Mouse (Mus musculus): Measurements from ENCODE around the gene Sec14l5. TPM values are rescaled to one million over a fixed set of nuclear protein-coding genes. Genes with fewer than 3 reads are reported as not detected.

The Sec14l5 gene
- total and polyA plus RNA-seq, 2 experiments = 0.02 to 0.09 TPM

GRCm38 (mm10) chr16:5206051-5206450 lies 59.1 kb downstream of the Sec14l5 start:
- no peak overlapping the region for H3K4me3 ChIP-seq (ENCODE audit: insufficient read depth, low read depth, low read length)
- 0 out of 2 replicates have a peak, but pooled peaks cover 3% of the 10 kb centered on the region for H3K79me2 ChIP-seq (ENCODE audit: control insufficient read depth, insufficient read depth, low read length)
- TF ChIP-seq POLR2A (IDR thresholded peaks at IDR 0.05; ENCODE audit: extremely low read depth, insufficient read depth, low read length) (no peak), CTCF (IDR thresholded peaks at IDR 0.05; ENCODE audit: low read depth, low read length) (no peak)
- 75% methylated on average over 5 of the region's 5 CpGs for WGBS
- peaks cover 5% of the 10 kb centered on the region for H3K4me1 ChIP-seq (ENCODE audit: control insufficient read depth, insufficient read depth, low read length)
- no peak overlapping the region for H3K27ac ChIP-seq (replicated peaks; ENCODE audit: insufficient read depth, low read depth, low read length)
- H3K9ac ChIP-seq (ENCODE audit: low read depth, low read length) = no peak overlapping the region
- H3K27me3 ChIP-seq (ENCODE audit: control insufficient read depth, insufficient read depth, low read length) = no peaks in the 10 kb centered on the region
- DNase-seq (ENCODE audit: extremely low read depth, low read depth, low spot score) = no peak
- H3K36me3 ChIP-seq (ENCODE audit: control insufficient read depth, insufficient read depth, low read length) = no peaks in the 10 kb centered on the region; the same call in none of the 2 replicates

- 73% methylated on average over 2 of the region's 2 CpGs for WGBS
- no peaks in the 10 kb centered on the region for H3K4me1 ChIP-seq (ENCODE audit: control insufficient read depth, insufficient read depth, low read length)
Measured at GRCm38 (mm10) chr16:5210365-5210764, 63.5 kb downstream of the Sec14l5 start.

GRCm38 (mm10) chr16:5212150-5212549 lies 65.2 kb downstream of the Sec14l5 start:
- no peaks in the 10 kb centered on the region for H3K79me2 ChIP-seq (ENCODE audit: control insufficient read depth, insufficient read depth, low read length)
- H3K4me1 ChIP-seq (ENCODE audit: control insufficient read depth, insufficient read depth, low read length) = no peaks in the 10 kb centered on the region
- no peak for DNase-seq (ENCODE audit: extremely low read depth, low read depth, low spot score)
- no peak overlapping the region for H3K9ac ChIP-seq (ENCODE audit: low read depth, low read length)
- no peaks in the 10 kb centered on the region for H3K36me3 ChIP-seq (ENCODE audit: control insufficient read depth, insufficient read depth, low read length)
- 87% methylated on average over 3 of the region's 3 CpGs for WGBS
- H3K27me3 ChIP-seq (ENCODE audit: control insufficient read depth, insufficient read depth, low read length) = no peaks in the 10 kb centered on the region
- no peak for TF ChIP-seq CTCF (IDR thresholded peaks at IDR 0.05; ENCODE audit: low read depth, low read length)
- no peak for TF ChIP-seq POLR2A (IDR thresholded peaks at IDR 0.05; ENCODE audit: extremely low read depth, insufficient read depth, low read length)
- no peak overlapping the region for H3K27ac ChIP-seq (replicated peaks; ENCODE audit: insufficient read depth, low read depth, low read length)
- no peak overlapping the region for H3K4me3 ChIP-seq (ENCODE audit: insufficient read depth, low read depth, low read length)

More at GRCm38 (mm10) chr16:5210365-5210764, 63.5 kb downstream of the Sec14l5 start:
- H3K36me3 ChIP-seq (ENCODE audit: control insufficient read depth, insufficient read depth, low read length) = no peaks in the 10 kb centered on the region
- no peak overlapping the region for H3K9ac ChIP-seq (ENCODE audit: low read depth, low read length)
- TF ChIP-seq CTCF (IDR thresholded peaks at IDR 0.05; ENCODE audit: low read depth, low read length) (no peak), POLR2A (IDR thresholded peaks at IDR 0.05; ENCODE audit: extremely low read depth, insufficient read depth, low read length) (no peak)
- H3K79me2 ChIP-seq (ENCODE audit: control insufficient read depth, insufficient read depth, low read length) = no peaks in the 10 kb centered on the region
- H3K4me3 ChIP-seq (ENCODE audit: insufficient read depth, low read depth, low read length) = no peak overlapping the region
- no peak for DNase-seq (ENCODE audit: extremely low read depth, low read depth, low spot score)
- H3K27ac ChIP-seq (replicated peaks; ENCODE audit: insufficient read depth, low read depth, low read length) = no peak overlapping the region
- H3K27me3 ChIP-seq (ENCODE audit: control insufficient read depth, insufficient read depth, low read length) = no peaks in the 10 kb centered on the region

GRCm38 (mm10) chr16:5214126-5214525 lies 67.2 kb downstream of the Sec14l5 start:
- Histone ChIP-seq H3K27me3 (ENCODE audit: control insufficient read depth, insufficient read depth, low read length) (no peaks in the 10 kb centered on the region), H3K9ac (ENCODE audit: low read depth, low read length) (no peak overlapping the region), H3K4me3 (ENCODE audit: insufficient read depth, low read depth, low read length) (no peak overlapping the region), H3K27ac (replicated peaks; ENCODE audit: insufficient read depth, low read depth, low read length) (no peak overlapping the region), H3K79me2 (ENCODE audit: control insufficient read depth, insufficient read depth, low read length) (no peaks in the 10 kb centered on the region), H3K36me3 (ENCODE audit: control insufficient read depth, insufficient read depth, low read length) (no peaks in the 10 kb centered on the region), H3K4me1 (ENCODE audit: control insufficient read depth, insufficient read depth, low read length) (no peaks in the 10 kb centered on the region)
- 92% methylated on average over 2 of the region's 2 CpGs for WGBS
- TF ChIP-seq CTCF (IDR thresholded peaks at IDR 0.05; ENCODE audit: low read depth, low read length) (no peak), POLR2A (IDR thresholded peaks at IDR 0.05; ENCODE audit: extremely low read depth, insufficient read depth, low read length) (no peak)
- no peak for DNase-seq (ENCODE audit: extremely low read depth, low read depth, low spot score)

GRCm38 (mm10) chr16:5216686-5217085 lies 69.8 kb downstream of the Sec14l5 start:
- Histone ChIP-seq H3K36me3 (ENCODE audit: control insufficient read depth, insufficient read depth, low read length) (no peaks in the 10 kb centered on the region), H3K27ac (replicated peaks; ENCODE audit: insufficient read depth, low read depth, low read length) (no peak overlapping the region), H3K4me3 (ENCODE audit: insufficient read depth, low read depth, low read length) (no peak overlapping the region), H3K4me1 (ENCODE audit: control insufficient read depth, insufficient read depth, low read length) (no peaks in the 10 kb centered on the region), H3K79me2 (ENCODE audit: control insufficient read depth, insufficient read depth, low read length) (no peaks in the 10 kb centered on the region), H3K9ac (ENCODE audit: low read depth, low read length) (no peak overlapping the region), H3K27me3 (ENCODE audit: control insufficient read depth, insufficient read depth, low read length) (no peaks in the 10 kb centered on the region)
- no peak for TF ChIP-seq POLR2A (IDR thresholded peaks at IDR 0.05; ENCODE audit: extremely low read depth, insufficient read depth, low read length)
- TF ChIP-seq CTCF (IDR thresholded peaks at IDR 0.05; ENCODE audit: low read depth, low read length) = no peak
- WGBS = 41% methylated on average over 6 of the region's 6 CpGs
- no peak for DNase-seq (ENCODE audit: extremely low read depth, low read depth, low spot score)

- Histone ChIP-seq H3K27me3 (ENCODE audit: control insufficient read depth, insufficient read depth, low read length) (no peaks in the 10 kb centered on the region), H3K27ac (replicated peaks; ENCODE audit: insufficient read depth, low read depth, low read length) (no peak overlapping the region), H3K4me1 (ENCODE audit: control insufficient read depth, insufficient read depth, low read length) (no peaks in the 10 kb centered on the region), H3K4me3 (ENCODE audit: insufficient read depth, low read depth, low read length) (no peak overlapping the region), H3K9ac (ENCODE audit: low read depth, low read length) (no peak overlapping the region), H3K79me2 (ENCODE audit: control insufficient read depth, insufficient read depth, low read length) (no peaks in the 10 kb centered on the region), H3K36me3 (ENCODE audit: control insufficient read depth, insufficient read depth, low read length) (no peaks in the 10 kb centered on the region)
- DNase-seq (ENCODE audit: extremely low read depth, low read depth, low spot score) = peak; percentile 18
- TF ChIP-seq POLR2A (IDR thresholded peaks at IDR 0.05; ENCODE audit: extremely low read depth, insufficient read depth, low read length) (no peak), CTCF (IDR thresholded peaks at IDR 0.05; ENCODE audit: low read depth, low read length) (no peak)
- 50% methylated on average over 5 of the region's 5 CpGs for WGBS
Measured at GRCm38 (mm10) chr16:5217341-5218133, 70.6 kb downstream of the Sec14l5 start.
